Mouse (Mus musculus) heart, embryonic 16.5 days (tissue): ENCODE data around the gene Lcn8. TPM values are rescaled to one million over a fixed set of nuclear protein-coding genes. Genes with fewer than 3 reads are reported as not detected.

Source experiments
- ATAC-seq: fragments of 200-750 bp; cut with Nextera tagmentation; replicated peaks from 2 replicates; pipeline ENCODE4 v1.8.0; 2017; ENCODE audit warnings: moderate number of reproducible peaks; ENCODE audit not compliant: insufficient read depth, low FRiP score; ENCODE audit errors: extremely low read depth
- H3K27ac ChIP-seq: fragments of 300-500 bp; sonication (generic); 2 replicates; pipeline ENCODE4 v1.5.1; 2014; ENCODE audit warnings: mild to moderate bottlenecking, low read length, control low read depth, moderate library complexity
- H3K27me3 ChIP-seq: fragments of 300-500 bp; sonication (generic); 2 replicates; pipeline ENCODE4 v1.6.1; 2014; ENCODE audit warnings: low read length, mixed read lengths; ENCODE audit not compliant: control insufficient read depth, insufficient read depth
- H3K36me3 ChIP-seq: fragments of 300-500 bp; sonication (generic); 2 replicates; pipeline ENCODE4 v1.6.1; 2014; ENCODE audit not compliant: control insufficient read depth, insufficient read depth
- H3K4me1 ChIP-seq: fragments of 300-500 bp; sonication (generic); 2 replicates; pipeline ENCODE4 v1.6.1; 2014; ENCODE audit warnings: low read length, mixed read lengths; ENCODE audit not compliant: control insufficient read depth, insufficient read depth
- H3K4me2 ChIP-seq: fragments of 300-500 bp; sonication (generic); 2 replicates; pipeline ENCODE4 v1.6.1; 2014; ENCODE audit warnings: low read depth, mild to moderate bottlenecking, control low read depth, low read length
- H3K4me3 ChIP-seq: fragments of 300-500 bp; sonication (generic); 2 replicates; pipeline ENCODE4 v1.5.1; 2014; ENCODE audit warnings: mild to moderate bottlenecking, control low read depth, low read length
- H3K9ac ChIP-seq: fragments of 300-500 bp; sonication (generic); 2 replicates; pipeline ENCODE4 v1.6.1; 2014; ENCODE audit warnings: low read length, control low read depth
- H3K9me3 ChIP-seq: fragments of 300-500 bp; sonication (generic); replicated peaks from 2 replicates; pipeline ENCODE4 v1.6.1; 2016; ENCODE audit warnings: low read length; ENCODE audit not compliant: control insufficient read depth
- WGBS: fragments of 180-500 bp; shearing (Covaris S2); extraction: QIAGEN DNeasy Blood & Tissue Kit; methylation state at CpG from one replicate; pipeline ENCODE4 v1.1.7; 2014; 5-methylcytosine and 5-hydroxymethylcytosine counted together
- polyA plus RNA-seq: library from polyadenylated mRNA; unstranded; fragments of >200 nt; fragmentation: Nextera tagmentation; extraction: Ambion mirVana; gene quantifications from 2 replicates; pipeline ENCODE4 v1.2.1, GENCODE M21; 2015

Lcn8 gene
- polyA plus RNA-seq, 1 experiment from 2014 or later = not detected

DNA sequence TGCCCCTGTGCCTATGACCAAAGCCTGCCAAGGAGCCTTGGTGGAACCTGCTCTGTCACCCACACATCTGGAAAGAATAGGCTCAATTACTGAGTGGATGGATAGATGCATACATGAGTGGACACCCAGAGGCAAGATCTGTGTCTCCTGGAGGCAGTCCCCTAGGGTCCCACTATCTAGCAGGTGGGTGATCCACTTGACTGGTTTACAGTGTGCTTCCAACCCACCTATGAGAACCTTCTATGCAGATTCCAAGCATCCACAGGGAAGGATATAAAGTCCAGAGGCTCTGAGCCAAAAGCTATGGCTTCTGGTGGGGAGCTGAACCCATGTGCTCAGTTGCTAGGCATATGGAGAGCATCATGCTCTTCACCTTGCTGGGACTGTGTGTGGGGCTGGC, 4.7 kb downstream of the Lcn8 start, which contains the start of gene Lcn5:
Lcn5 (plus strand) TSS at position 301 of the 400 bp plus-strand sequence.
- ATAC-seq = no peak
- Histone ChIP-seq H3K27me3 (0 out of 2 replicates have a peak, but pooled peaks cover 3% of the 10 kb centered on the region), H3K27ac (no peak within 1 kb of the TSS), H3K4me2 (no peak within 1 kb of the TSS), H3K36me3 (no peaks in the 10 kb centered on the region), H3K4me1 (no peaks in the 10 kb centered on the region), H3K9ac (no peak within 1 kb of the TSS), H3K9me3 (no peaks in the 10 kb centered on the region), H3K4me3 (no peak within 1 kb of the TSS)

DNA sequence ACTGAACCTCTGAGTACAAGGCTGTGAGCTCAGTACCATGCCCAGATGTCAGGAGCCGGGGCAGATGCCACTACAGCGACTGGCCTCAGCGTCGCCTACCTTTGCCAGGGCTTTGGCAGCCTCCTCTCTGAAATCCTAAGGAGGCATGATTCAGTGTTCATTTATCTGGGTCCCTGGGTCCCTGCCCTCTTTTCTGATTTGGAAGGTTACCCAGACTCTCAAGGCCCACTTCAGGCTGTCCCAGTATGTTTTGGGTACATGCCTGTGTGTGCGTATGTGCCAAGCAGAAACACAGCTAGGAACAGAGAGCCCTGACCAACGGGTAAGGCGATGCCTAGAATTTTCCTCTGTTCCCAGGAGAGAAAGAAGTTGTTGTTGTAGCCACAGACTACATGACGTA, 7.4 kb downstream of the Lcn8 start:
- ATAC-seq = no peak; the same call in 1 of the 2 replicates
- Histone ChIP-seq H3K4me1 (no peaks in the 10 kb centered on the region), H3K9ac (no peak overlapping the region), H3K27ac (no peak overlapping the region), H3K9me3 (no peaks in the 10 kb centered on the region), H3K36me3 (no peaks in the 10 kb centered on the region), H3K4me3 (no peak overlapping the region), H3K27me3 (0 out of 2 replicates have a peak, but pooled peaks cover 3% of the 10 kb centered on the region), H3K4me2 (no peak overlapping the region)
- 78% methylated on average over 8 of the region's 8 CpGs for WGBS

DNA sequence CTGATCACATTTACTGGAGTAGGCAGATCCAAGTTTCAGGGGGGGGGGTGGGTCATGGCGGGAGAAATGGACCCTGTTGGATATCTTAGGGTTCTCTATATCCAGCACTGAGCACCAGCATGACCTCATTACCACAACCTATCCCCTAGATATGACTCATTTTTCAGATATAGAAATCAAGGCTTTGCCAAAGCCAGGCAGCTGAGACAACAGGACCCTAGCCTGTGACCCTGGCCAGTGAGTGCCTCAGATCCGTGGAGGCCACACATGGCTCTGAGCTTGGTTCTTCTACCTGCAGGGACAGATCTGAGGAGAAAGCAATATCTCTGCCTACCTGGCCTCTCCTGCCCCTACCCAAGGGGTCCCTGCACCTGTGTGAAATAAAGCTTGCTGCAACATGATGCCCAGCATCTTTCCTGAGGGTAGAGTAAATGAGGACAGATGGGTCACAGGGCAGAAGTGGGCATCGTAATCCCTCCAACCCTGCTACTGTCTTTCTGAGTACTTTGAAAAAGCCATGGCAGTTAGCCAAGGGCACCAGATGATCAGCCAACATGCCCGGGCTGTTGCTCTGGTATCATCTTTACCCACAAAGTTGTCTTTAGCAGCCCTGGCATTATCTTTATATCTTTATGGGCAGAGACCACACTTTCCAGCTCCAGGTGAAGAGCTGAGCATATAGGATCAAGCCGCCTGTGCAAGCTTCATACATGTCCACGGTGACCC, 8.5 kb downstream of the Lcn8 start:
- Histone ChIP-seq H3K4me2 (no peak overlapping the region), H3K27ac (no peak overlapping the region), H3K9me3 (no peaks in the 10 kb centered on the region), H3K9ac (no peak overlapping the region), H3K4me3 (no peak overlapping the region), H3K36me3 (no peaks in the 10 kb centered on the region), H3K4me1 (no peaks in the 10 kb centered on the region), H3K27me3 (no peaks in the 10 kb centered on the region)
- ATAC-seq = no peak
- 76% methylated on average over 6 of the region's 6 CpGs for WGBS

DNA sequence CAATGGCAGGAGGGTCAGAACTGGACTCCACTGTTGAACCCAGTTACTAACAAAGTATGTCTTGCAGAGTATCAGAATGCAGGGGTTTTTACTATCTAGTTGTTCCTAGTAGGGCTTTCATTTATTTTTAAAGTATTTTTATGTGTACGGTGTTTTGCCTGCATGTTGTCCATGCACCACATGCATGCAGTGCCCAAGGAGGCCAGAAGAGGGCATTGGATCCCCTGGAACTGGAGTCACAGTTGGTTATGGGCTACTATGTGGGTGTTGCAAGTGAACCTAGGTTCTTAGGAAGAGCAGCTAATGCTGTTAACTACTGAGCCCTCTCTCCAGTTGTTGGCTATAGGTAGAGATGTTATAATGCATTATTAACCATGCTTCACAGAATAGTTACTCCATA, 10.6 kb downstream of the Lcn8 start:
- Histone ChIP-seq H3K4me2 (no peak overlapping the region), H3K27me3 (no peaks in the 10 kb centered on the region), H3K9ac (no peak overlapping the region), H3K9me3 (no peaks in the 10 kb centered on the region), H3K36me3 (no peaks in the 10 kb centered on the region), H3K4me1 (no peaks in the 10 kb centered on the region), H3K4me3 (no peak overlapping the region), H3K27ac (no peak overlapping the region)
- 57% methylated on average over 1 of the region's 1 CpGs for WGBS
- ATAC-seq = no peak

DNA sequence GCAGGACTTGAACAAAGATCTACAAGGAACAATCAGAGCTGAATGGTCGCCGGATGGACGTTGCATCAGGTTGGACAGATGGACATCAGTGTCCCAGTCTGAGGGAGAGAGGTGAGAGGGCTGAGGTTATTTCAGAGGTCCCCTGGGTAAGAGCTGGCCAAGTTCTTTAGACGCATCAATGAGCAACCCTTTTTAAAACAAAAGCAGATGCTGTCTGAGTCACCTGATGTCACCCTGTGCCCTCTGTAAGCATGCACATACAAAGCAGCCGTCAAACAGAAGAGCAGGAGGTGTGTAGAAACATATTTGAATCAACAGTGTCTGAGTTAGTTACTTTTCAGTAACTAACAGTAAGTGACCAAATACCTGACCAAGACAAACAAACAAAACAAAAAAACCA, 11.2 kb downstream of the Lcn8 start:
- 68% methylated on average over 5 of the region's 5 CpGs for WGBS

DNA sequence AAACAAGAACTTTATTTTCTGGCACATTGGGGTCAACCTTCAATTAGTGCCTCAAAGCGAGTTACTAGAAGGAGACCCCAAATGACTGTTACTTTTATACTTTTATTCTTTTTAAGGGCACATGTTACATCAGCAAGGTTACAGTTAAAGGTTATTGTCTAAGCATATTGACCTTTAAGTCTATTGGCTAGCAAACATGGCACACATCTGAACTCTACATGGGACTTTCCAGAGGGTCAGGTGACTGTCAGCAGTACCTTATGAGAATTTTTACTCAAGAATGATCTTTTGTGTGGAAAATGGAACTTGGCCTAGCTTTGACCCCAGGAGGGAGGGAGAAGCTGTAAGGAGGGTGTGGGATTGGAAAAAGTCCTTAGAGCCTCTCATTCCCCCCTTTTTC, 13.6 kb downstream of the Lcn8 start:
- Histone ChIP-seq H3K27me3 (no peaks in the 10 kb centered on the region), H3K4me1 (no peaks in the 10 kb centered on the region), H3K27ac (no peak overlapping the region), H3K4me3 (no peak overlapping the region), H3K36me3 (no peaks in the 10 kb centered on the region), H3K4me2 (no peak overlapping the region), H3K9me3 (no peaks in the 10 kb centered on the region), H3K9ac (no peak overlapping the region)
- ATAC-seq = no peak
- 56% methylated on average over 1 of the region's 1 CpGs for WGBS

More for the DNA sequence above, 11.2 kb downstream of the Lcn8 start:
- Histone ChIP-seq H3K27ac (no peak overlapping the region), H3K9me3 (no peaks in the 10 kb centered on the region), H3K4me2 (no peak overlapping the region), H3K4me1 (no peaks in the 10 kb centered on the region), H3K27me3 (no peaks in the 10 kb centered on the region), H3K4me3 (no peak overlapping the region), H3K36me3 (no peaks in the 10 kb centered on the region), H3K9ac (no peak overlapping the region)
- ATAC-seq = no peak

DNA sequence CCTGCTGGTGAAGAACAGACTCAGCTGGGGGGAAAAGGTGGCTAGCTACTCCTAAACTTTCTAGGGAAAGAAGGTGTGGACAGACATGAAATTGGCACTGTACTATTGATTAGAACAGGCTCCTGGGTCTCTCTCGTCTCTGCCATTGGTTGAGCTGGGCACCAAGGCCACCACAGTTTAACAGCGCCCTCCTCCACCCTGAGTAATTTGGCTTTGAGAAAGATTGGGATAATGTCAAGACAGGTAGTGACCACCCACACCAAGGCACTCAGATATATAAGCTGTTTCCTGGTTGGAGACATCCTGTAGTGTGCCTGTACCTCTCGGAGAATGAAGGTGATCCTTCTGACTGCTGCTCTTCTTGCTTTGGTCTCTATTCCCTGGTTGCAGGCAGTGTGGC, 23.6 kb downstream of the Lcn8 start, which contains the start of gene Lcn6:
Lcn6 (plus strand) TSS at position 301 of the 400 bp plus-strand sequence.
- Histone ChIP-seq H3K27me3 (no peaks in the 10 kb centered on the region), H3K36me3 (no peaks in the 10 kb centered on the region), H3K4me2 (no peak within 1 kb of the TSS), H3K4me3 (no peak within 1 kb of the TSS), H3K4me1 (no peaks in the 10 kb centered on the region), H3K9me3 (no peaks in the 10 kb centered on the region), H3K27ac (no peak within 1 kb of the TSS), H3K9ac (no peak within 1 kb of the TSS)
- 83% methylated on average over 3 of the region's 3 CpGs for WGBS
- no peak for ATAC-seq

DNA sequence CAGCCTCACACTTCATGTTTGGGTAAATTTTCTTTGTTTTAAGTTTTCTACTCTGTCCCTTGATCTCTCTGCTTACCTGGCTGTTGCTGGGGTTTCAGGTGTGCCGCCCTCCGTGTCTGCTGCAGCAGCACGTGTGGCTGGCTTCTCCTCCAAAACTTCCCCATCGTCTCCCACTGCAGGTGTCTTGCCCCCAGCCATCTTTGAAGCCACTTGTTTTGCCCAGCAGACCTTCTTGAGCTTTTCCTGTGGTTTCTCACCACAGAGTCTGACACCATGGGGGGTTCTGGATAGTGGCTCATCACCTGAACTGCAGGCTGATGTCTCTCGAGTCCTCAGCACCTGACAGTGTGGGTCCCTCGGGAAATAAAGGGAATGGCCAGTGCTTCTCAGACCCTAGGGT, 26.6 kb downstream of the Lcn8 start:
- no peak for ATAC-seq
- H3K9ac ChIP-seq = no peak overlapping the region
- no peaks in the 10 kb centered on the region for H3K4me1 ChIP-seq
- H3K36me3 ChIP-seq = no peaks in the 10 kb centered on the region
- no peaks in the 10 kb centered on the region for H3K27me3 ChIP-seq
- H3K4me2 ChIP-seq = no peak overlapping the region
- no peaks in the 10 kb centered on the region for H3K9me3 ChIP-seq
- no peak overlapping the region for H3K4me3 ChIP-seq
- H3K27ac ChIP-seq = no peak overlapping the region
- WGBS = 76% methylated on average over 6 of the region's 6 CpGs

DNA sequence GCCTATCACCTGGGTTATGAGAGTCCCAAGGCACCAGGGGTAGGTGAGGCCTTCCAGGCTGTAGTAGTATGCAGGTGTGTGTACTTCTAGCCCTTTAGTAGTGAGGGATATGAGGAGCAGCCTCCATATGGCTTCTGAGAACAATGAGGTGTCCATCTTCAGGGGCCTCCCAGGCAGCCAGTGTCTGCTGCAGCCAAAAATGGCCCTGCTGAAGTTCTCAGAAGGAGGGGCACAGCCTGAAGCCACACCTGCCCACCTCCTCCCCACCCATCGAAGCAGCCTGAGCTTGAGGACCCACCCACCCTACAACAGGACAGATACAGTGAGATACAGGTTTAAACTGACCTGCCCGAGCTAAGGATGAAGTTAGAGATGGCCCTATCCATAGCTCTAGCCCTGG, 29.5 kb downstream of the Lcn8 start, which contains the start of gene Lcn10:
Lcn10 (plus strand) TSS at position 301 of the 400 bp plus-strand sequence.
- 45% methylated on average over 2 of the region's 2 CpGs for whole genome bisulfite sequencing

More for the DNA sequence above, 29.5 kb downstream of the Lcn8 start, which contains the start of gene Lcn10:
- Histone ChIP-seq H3K9me3 (no peaks in the 10 kb centered on the region), H3K36me3 (no peaks in the 10 kb centered on the region), H3K27me3 (no peaks in the 10 kb centered on the region), H3K9ac (no peak within 1 kb of the TSS), H3K4me3 (no peak within 1 kb of the TSS), H3K4me2 (no peak within 1 kb of the TSS), H3K27ac (no peak within 1 kb of the TSS), H3K4me1 (no peaks in the 10 kb centered on the region)
- ATAC-seq = no peak
